Mouse (Mus musculus): ENCODE data around the gene Pml. TPM values are rescaled to one million over a fixed set of nuclear protein-coding genes. Genes with fewer than 3 reads are reported as not detected.

Gene Pml
- total RNA-seq (2021), result 1 to 10 TPM; 4.1 to 4.5 TPM
- long read RNA-seq, experiment 1, partial matches to known transcripts, result 0 of 3 reads
- long read RNA-seq, experiment 1, other reads (novel, unspliced or antisense), result 3 of 3 reads
- long read RNA-seq, experiment 2, full-length matches to known transcripts, result 1 of 5 reads
- long read RNA-seq, experiment 2, partial matches to known transcripts, result 1 of 5 reads
- long read RNA-seq, experiment 2, other reads (novel, unspliced or antisense), result 3 of 5 reads

- Histone ChIP-seq H3K27ac (peak within 1 kb of the TSS; percentile 93), H3K4me3 (peak within 1 kb of the TSS; percentile 75)
- DNase-seq, result peak; percentile 83
- intact Hi-C loops (cut with DNase I), result no loop called here
- TF ChIP-seq CTCF (IDR thresholded peaks at IDR 0.05), result peak; percentile 26; the same call in 1 of the 2 replicates
Measured at GRCm38 (mm10) chr9:58249592-58250192, at the start of gene Pml. Gene Pml, minus strand, starts transcription at chr9:58249786.

GRCm38 (mm10) chr9:58297961-58298477 lies 48.4 kb upstream of the Pml start:
- intact Hi-C loops (cut with DNase I), result no loop called here
- peak; percentile 61 for DNase-seq
- no peak for TF ChIP-seq CTCF (IDR thresholded peaks at IDR 0.05)
- peak overlapping the region; percentile 56 for H3K27ac ChIP-seq
- H3K4me3 ChIP-seq, result no peak overlapping the region

GRCm38 (mm10) chr9:58297065-58297464 lies 47.5 kb upstream of the Pml start:
- TF ChIP-seq CTCF (IDR thresholded peaks at IDR 0.05), result no peak
- H3K4me3 ChIP-seq, result no peak overlapping the region
- intact Hi-C loops (cut with DNase I), result no loop called here
- DNase-seq, result peak; percentile 15
- H3K27ac ChIP-seq, result peak overlapping the region; percentile 85

GRCm38 (mm10) chr9:58295766-58296361 lies 46.3 kb upstream of the Pml start:
- DNase-seq, result peak; percentile 87
- intact Hi-C loops (cut with DNase I), result no loop called here

GRCm38 (mm10) chr9:58295345-58295744 lies 45.8 kb upstream of the Pml start:
- H3K27ac ChIP-seq, result peak overlapping the region; percentile 85
- H3K4me3 ChIP-seq, result no peak overlapping the region
- TF ChIP-seq CTCF (IDR thresholded peaks at IDR 0.05), result no peak
- DNase-seq, result no peak
- intact Hi-C loops (cut with DNase I), result no loop called here

More at GRCm38 (mm10) chr9:58295766-58296361, 46.3 kb upstream of the Pml start:
- TF ChIP-seq CTCF (IDR thresholded peaks at IDR 0.05), result peak; percentile 34
- peak overlapping the region; percentile 85 for H3K27ac ChIP-seq
- H3K4me3 ChIP-seq, result peak overlapping the region; percentile 12; the same call in 1 of the 2 replicates

- TF ChIP-seq CTCF (IDR thresholded peaks at IDR 0.05), result no peak
- peak; percentile 19 for DNase-seq
- intact Hi-C loops (cut with DNase I), result no loop called here
- H3K4me3 ChIP-seq, result no peak overlapping the region
- peak overlapping the region; percentile 85; the same call in 1 of the 2 replicates for H3K27ac ChIP-seq
Measured at GRCm38 (mm10) chr9:58294527-58294926, 44.9 kb upstream of the Pml start.

GRCm38 (mm10) chr9:58289901-58290300 lies 40.3 kb upstream of the Pml start:
- no peak overlapping the region for H3K27ac ChIP-seq
- intact Hi-C loops (cut with DNase I), result no loop called here
- H3K4me3 ChIP-seq, result no peak overlapping the region
- no peak for TF ChIP-seq CTCF (IDR thresholded peaks at IDR 0.05)
- DNase-seq, result peak; percentile 0

- intact Hi-C loops (cut with DNase I), result no loop called here
- H3K4me3 ChIP-seq, result no peak overlapping the region
- peak; percentile 14 for DNase-seq
- TF ChIP-seq CTCF (IDR thresholded peaks at IDR 0.05), result no peak
- H3K27ac ChIP-seq, result no peak overlapping the region
Measured at GRCm38 (mm10) chr9:58289090-58289489, 39.5 kb upstream of the Pml start.

- no peak for DNase-seq
- Histone ChIP-seq H3K4me3 (no peak overlapping the region), H3K27ac (peak overlapping the region; percentile 24)
- intact Hi-C loops (cut with DNase I), result no loop called here
- no peak for TF ChIP-seq CTCF (IDR thresholded peaks at IDR 0.05)
Measured at GRCm38 (mm10) chr9:58283431-58283830, 33.8 kb upstream of the Pml start.

GRCm38 (mm10) chr9:58281597-58281996 lies 32.0 kb upstream of the Pml start:
- H3K4me3 ChIP-seq, result no peak overlapping the region
- no peak for DNase-seq
- intact Hi-C loops (cut with DNase I), result loop anchor here (2.0 kb wide), 2 partner anchors 35 to 55 kb away; no protein-coding TSS in a partner anchor
- peak; percentile 64 for TF ChIP-seq CTCF (IDR thresholded peaks at IDR 0.05)
- H3K27ac ChIP-seq, result no peak overlapping the region

GRCm38 (mm10) chr9:58280259-58281109 lies 30.9 kb upstream of the Pml start:
- Histone ChIP-seq H3K4me3 (peak overlapping the region; percentile 29), H3K27ac (no peak overlapping the region)
- no peak for DNase-seq
- intact Hi-C loops (cut with DNase I), result loop anchor here (2.0 kb wide), 2 partner anchors 34 to 54 kb away; no protein-coding TSS in a partner anchor
- peak; percentile 85 for TF ChIP-seq CTCF (IDR thresholded peaks at IDR 0.05)

- TF ChIP-seq CTCF (IDR thresholded peaks at IDR 0.05), result no peak
- intact Hi-C loops (cut with DNase I), result loop anchor here (2.0 kb wide), 2 partner anchors 33 to 53 kb away; no protein-coding TSS in a partner anchor
- no peak overlapping the region for H3K27ac ChIP-seq
- H3K4me3 ChIP-seq, result no peak overlapping the region
- no peak for DNase-seq
Measured at GRCm38 (mm10) chr9:58279780-58280179, 30.2 kb upstream of the Pml start.
